Mouse (Mus musculus): ENCODE results near the gene Daxx.
"Not testable (repeated sequence)": the region's sequence is repeated elsewhere in the genome, so short reads cannot be mapped to it uniquely, and the experiment has no call there.

Gene Daxx

GRCm38 (mm10) chr17:33902491-33902890 lies 6.7 kb upstream of the Daxx start:
- in situ Hi-C loops (cut with MboI, MseI), result no loop called here

DNA sequence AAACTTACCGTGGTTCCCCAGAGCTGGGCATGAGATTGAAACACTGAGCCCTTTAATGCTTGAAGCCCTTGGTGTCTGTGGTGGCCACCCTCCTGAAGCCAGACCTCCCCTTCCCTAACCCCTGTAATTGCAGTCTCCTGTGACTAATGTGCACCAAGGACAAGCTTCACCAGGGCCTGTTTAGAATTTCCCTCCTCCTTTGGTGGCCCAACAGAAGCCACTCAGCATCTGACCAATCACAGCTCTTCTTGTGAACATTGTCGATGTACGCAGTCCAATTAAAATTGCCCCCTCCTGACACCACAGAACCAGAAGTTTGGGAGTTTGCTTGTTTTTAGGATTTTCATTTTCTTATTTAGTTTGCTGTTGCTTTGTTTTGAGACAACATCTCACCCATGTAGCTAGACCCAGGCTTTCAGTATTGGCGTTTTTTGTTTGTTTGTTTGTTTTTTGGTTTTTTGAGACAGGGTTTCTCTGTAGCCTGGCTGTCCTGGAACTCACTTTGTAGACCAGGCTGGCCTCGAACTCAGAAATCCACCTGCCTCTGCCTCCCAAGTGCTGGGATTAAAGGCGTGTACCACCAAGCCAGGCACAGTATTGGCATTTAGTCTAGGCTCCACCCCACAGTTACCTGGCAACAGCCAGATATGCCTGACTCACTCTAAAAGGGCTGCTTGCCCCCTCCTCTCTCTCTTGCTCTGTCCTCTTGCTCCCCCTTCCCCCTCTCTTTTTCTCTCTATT lies 5.1 kb upstream of the Daxx start:
- in situ Hi-C loops (cut with MboI, MseI), result not testable (repeated sequence)

- in situ Hi-C loops (cut with MboI, MseI), result not testable (repeated sequence)
These were observed 4.4 kb upstream of the Daxx start, which contains the start of gene Platr17 for GRCm38 (mm10) chr17:33904835-33905234. TSS of gene Platr17 (plus strand) at chr17:33905135.

DNA sequence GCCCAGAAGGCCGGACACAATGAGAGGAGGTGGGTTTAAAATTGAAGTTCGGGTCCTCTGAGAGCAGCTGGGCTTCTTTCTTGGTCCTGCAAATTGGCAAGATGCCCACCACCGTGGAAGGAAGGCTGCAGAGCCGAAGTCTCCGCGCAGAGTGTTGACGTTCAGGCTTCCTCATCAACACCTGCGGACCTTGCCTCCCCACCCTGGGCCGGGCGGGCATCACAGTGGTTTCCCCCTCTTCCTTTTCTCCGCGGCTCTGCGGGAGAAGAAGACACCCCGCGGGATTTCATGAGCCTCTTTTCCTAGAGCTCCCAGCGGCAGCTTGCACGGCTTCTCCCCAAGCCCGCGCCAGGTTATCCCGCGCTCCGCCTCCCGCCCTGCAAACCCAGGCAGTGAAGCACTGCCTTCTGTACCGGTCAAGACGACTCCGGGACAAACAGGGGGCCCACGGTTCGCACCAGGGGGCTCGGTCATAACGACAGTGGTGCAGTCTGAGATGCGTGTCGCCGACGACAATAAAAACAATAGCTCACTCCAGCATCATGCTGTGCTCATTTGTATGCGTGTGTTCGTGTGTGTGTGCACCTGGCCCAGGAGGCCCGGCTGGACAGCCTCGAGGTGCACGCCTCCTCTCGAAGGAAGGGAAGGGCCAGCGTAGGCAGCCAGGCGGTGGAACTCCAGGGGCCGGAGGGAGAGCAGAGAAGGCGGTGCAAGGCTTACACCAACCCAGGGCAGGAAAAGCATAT lies 710 bp upstream of the Daxx start:
- in situ Hi-C loops (cut with MboI, MseI), result no loop called here

GRCm38 (mm10) chr17:33909869-33910250 lies 646 bp downstream of the Daxx start:
- in situ Hi-C loops (cut with MboI, MseI), result no loop called here

DNA sequence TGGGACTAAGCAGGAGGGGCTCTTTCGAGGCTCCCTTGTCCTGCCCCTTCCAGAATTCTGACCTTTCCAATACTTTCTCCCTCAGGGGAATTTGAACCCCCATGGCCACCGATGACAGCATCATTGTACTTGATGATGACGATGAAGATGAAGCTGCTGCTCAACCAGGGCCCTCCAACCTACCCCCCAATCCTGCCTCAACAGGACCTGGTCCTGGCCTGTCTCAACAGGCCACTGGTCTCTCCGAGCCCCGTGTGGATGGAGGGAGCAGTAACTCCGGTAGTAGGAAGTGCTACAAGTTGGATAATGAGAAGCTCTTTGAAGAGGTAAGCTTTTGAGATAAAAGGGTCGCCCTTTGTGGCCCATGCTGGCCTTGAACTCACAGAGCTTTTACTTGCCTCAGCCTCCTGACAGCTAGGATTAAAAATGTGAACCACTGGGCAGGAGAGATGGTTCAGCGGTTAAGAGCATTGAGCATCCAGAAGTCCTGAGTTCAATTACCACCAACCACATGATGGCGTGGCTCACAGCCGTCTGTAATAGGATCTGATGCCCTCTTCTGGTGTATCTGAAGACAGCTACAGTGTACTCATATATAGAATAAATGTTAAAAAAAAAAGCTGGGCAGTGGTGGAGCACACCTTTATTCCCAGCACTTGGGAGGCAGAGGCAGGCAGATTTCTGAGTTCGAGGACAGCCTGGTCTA lies 1.3 kb downstream of the Daxx start:
- in situ Hi-C loops (cut with MboI, MseI), result no loop called here

GRCm38 (mm10) chr17:33911052-33911812 lies 2.0 kb downstream of the Daxx start:
- in situ Hi-C loops (cut with MboI, MseI), result no loop called here

DNA sequence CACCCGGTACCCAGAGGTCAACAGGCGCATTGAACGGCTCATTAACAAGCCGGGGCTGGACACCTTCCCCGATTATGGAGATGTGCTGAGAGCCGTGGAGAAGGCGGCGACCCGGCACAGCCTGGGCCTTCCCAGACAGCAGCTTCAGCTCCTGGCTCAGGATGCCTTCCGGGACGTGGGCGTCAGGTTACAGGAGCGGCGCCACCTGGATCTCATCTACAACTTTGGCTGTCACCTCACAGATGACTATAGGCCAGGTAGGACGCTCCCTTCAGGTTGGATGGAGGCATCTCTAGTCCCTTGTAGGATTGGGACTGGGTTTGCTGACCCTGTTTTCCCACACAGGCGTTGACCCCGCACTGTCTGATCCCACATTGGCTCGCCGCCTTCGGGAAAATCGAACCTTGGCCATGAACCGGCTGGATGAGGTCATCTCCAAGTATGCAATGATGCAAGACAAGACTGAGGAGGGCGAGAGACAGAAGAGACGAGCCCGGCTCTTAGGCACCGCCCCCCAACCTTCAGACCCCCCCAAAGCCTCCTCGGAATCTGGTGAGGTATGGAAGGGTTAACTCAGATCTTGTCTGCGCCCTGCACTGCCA lies 2.7 kb downstream of the Daxx start:
- in situ Hi-C loops (cut with MboI, MseI), result no loop called here

GRCm38 (mm10) chr17:33913264-33913663 lies 4.0 kb downstream of the Daxx start:
- in situ Hi-C loops (cut with MboI, MseI), result no loop called here

- in situ Hi-C loops (cut with MboI, MseI), result no loop called here
These were observed 4.7 kb downstream of the Daxx start for GRCm38 (mm10) chr17:33913905-33914304.

DNA sequence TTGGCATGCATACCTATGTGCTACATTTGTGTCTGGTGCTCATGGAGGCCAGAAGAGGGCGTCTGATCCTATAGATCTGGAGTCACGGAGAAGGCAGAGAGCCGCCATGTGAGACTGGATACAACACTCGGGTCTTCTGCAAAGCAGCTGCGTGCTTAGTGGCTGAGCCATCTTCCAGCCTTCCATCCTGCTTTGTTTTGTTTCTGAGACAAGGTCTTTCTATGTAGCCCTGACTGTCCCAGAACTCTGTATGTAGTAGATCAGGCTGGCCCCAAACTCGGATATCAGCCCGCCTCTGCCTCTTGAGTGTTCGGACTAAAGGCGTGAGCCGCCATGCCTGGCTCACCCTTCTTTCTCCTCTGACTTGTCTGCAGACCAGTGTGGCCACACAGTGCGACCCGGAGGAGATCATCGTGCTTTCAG lies 5.8 kb downstream of the Daxx start:
- in situ Hi-C loops (cut with MboI, MseI), result no loop called here

DNA sequence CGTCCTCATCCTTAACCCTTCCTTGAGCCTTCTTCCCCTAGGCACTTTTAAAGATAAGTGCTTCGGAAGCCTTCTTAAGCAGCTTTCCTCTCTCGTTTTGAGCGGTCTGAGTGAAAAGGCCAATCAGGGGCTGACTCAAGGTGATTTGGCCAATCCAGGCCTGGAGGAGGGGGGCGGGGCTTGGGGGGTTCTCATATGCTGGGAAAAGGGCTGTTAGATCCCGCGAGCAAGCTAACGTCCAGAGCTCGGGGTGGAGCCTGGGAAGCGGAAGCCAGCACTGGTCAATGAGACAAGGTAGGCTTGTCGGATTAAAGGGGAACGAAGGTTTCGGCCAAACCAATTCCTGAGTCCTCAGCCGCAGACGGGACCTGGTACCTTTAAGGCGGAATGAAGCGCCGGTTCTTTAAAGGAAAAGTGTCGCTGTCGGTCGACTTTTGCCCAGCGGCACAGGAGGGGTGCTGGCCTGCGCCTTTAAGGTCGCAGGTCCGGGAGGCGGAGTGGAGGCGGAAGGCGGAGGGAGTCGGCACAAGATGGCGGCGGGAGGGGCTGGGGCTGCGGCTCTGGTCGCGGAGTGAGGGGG lies 6.5 kb downstream of the Daxx start, which contains the start of the genes Tapbp and Zbtb22:
Gene Tapbp (plus strand): TSS at position 229 of the 580 bp plus-strand sequence.
Gene Zbtb22 (plus strand): TSS at position 234 of the 580 bp plus-strand sequence.
- in situ Hi-C loops (cut with MboI, MseI), result no loop called here

GRCm38 (mm10) chr17:33916294-33916693 lies 7.1 kb downstream of the Daxx start:
- in situ Hi-C loops (cut with MboI, MseI), result no loop called here

DNA sequence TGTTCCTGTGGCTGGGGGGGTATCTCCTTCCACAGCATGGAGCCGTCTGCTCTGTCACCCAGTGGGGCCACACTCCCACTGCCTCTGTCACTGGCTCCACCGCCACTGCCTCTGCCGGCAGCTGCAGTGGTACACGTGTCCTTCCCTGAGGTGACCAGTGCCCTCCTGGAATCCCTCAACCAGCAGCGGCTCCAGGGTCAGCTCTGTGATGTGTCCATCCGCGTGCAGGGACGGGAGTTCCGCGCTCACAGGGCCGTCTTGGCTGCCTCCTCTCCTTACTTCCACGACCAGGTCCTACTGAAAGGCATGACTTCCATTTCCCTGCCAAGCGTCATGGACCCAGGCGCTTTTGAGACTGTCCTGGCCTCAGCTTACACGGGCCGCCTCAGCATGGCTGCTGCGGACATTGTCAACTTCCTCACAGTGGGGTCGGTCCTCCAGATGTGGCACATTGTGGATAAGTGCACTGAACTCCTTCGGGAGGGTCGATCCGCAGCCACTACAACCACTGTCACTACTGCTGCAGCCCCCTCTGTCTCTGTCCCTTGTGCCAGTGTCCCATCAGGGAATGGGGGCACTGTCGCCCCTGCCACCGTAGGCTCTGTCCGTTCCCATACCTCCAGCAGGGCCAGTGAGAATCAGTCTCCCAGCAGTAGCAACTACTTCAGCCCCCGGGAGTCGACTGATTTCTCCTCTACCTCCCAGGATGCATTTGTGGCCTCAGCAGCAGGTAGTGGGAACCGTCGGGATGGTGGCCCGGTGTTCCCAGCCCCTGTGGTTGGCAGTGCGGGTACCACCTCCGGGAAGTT lies 7.8 kb downstream of the Daxx start:
- in situ Hi-C loops (cut with MboI, MseI), result no loop called here

DNA sequence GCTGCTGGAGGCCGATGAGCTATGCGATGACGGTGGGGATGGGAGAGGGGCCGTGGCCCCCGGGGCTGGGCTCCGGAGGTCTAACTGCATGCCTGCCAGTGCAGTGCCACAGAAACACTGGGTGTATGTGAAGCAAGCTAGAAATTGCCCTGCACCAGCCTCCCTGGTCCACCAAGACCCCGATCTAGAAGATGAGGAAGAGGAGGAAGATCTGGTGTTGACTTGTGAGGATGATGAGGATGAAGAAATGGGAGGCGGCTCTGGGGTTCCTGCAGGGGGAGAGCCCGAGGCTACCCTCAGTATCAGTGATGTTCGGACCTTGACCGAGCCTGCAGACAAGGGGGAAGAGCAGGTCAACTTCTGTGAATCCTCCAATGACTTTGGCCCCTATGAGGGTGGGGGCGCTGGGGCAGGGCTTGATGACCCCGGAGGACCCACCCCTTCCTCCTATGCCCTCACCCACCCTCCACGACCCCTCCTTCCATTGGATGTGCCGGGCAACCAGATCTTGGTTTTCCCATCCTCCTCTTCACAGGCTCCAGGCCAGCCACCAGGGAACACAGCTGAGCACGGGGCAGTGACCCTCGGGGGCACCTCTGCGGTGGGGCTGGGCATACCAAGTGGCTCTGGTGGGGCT lies 8.6 kb downstream of the Daxx start:
- in situ Hi-C loops (cut with MboI, MseI), result no loop called here

DNA sequence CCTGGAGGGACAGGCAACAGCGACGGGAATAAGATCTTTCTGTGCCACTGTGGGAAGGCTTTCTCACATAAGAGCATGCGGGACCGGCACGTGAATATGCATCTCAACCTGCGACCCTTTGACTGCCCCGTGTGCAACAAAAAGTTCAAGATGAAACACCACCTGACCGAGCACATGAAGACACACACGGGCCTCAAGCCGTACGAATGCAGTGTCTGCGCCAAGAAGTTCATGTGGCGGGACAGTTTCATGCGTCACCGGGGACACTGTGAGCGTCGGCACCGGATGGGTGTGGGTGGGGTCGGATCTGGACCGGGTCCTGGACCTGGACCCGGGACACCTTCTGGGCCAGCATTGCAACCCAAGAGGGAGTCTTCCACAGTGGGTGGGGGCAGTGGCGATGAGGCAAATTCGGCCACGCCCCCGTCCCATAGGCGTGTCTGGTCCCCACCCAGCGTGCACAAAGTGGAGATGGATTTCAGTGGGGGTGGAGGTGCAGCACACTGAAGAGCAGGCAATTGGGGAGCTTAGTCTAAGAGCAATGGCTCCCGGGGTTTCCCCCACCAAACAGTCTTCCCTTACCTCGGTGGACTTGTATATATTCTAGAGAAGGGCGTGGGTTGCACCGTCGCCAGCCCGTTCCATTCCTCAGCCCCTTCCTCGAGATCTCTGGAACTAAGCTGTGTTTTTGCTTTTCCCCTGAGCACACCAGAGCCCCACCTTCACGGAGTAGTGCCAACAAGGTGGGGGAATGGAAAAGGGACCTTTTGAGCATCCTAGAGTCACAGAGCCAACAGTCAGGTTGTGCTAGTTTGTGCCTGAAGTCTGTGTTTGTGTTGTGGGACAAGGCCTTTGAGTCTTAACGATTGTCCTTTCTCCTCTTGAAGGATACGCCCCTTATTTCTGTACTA lies 9.3 kb downstream of the Daxx start:
- in situ Hi-C loops (cut with MboI, MseI), result no loop called here

DNA sequence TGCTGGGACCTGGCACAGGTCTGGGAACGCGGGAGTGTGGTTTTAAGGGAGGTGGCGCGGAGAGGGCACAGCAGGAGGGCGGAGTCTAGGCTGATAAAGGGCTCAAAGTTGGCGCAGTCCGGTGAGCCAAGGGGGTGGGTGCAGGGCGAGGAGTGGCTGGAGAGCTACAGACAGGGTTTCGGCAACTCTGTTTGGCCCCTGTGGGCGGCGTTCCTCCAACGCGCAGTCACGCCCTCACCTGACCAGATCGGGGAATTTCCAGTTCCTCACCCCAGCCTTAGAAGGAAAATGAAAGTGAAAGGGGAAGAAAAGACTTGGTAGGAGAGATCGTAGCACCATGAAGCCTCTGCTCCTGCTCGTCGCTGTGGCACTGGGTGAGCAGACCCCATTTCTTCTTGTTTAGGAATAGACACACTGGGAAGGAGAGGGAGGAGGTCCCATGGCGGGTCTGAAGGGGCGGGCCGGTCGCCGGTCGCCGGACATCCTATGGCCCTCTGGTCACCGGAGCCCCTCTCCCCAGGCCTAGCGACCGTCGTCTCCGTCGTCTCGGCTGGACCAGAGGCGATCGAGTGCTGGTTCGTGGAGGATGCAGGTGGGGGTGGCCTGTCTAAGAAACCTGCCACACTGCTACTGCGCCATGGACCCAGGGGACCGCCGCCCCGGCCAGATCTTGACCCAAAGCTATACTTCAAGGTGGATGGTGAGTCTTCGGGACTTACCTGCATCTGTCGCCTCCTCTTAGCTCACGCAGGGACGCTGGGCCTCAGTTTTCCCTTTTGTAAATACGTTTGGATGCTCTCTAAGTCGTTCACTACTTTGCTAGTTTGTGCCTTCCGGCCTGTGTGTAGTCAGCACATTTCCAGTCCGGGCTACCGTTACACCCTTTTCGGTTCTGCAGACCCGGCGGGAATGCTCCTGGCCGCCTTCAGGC lies 10.4 kb downstream of the Daxx start:
- in situ Hi-C loops (cut with MboI, MseI), result no loop called here
